Mouse (Mus musculus): ENCODE measurements around the gene Phf20.

Phf20 gene

DNA sequence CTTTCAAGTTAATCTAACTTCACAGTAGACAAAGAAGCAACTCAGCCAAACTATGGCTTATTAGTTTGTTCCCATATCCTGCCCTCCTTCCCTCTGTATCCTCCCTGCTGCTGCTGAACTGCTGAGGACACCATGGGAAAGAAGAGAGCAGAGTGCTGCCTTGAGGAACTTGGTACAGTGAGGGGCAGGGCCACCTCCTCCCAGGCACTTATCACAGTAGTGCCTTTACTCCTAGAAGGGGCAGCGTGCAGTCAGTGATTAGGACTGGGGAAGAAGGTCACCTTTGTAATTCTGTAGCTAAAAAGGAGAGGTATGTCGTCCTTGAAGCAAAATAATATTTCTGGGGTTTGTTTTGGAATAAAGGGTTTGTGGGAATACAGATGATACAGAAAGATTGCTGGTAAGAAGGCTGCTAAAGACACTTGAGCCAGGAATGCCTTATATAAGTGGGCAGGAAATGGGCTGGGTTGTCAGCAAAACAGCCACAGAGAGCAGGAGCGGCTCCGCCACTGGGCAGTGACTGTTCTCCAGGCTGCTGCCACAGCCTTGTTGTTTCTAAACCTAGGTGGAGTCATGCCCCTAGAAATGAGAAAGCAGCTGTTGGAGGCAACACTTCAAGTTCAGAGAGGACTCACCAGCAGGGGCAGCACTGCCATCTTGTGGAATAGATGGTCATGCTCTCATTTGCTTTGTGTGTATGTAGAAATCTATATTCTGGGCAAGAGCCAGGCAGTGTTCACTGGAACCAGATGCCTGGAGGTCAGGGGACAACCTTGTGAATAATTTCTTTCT lies 82.2 kb downstream of the Phf20 start:
- peak; percentile 81 to 84 for DNase-seq

DNA sequence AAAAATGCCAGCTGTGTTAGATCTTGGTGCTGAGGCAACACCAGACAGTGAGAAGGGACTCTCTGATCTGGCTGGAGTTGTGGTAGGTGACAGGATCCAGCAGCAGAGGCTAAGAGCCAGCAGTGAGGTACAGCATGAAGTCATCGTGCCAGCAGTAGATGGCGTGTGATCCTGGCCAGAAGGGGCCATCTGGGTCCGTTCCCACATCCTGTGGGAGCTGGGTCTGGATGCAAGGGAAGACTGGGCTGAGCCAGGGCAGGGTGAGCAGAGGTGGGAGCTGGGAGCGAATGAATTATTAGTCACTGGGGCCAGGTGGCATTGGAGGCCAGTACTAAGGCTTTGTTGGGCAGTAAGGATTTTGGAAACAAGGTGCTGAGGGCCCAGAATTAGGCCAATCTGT lies 85.0 kb downstream of the Phf20 start:
- DNase-seq: peak in 1 of 2 experiments; percentile 14

DNA sequence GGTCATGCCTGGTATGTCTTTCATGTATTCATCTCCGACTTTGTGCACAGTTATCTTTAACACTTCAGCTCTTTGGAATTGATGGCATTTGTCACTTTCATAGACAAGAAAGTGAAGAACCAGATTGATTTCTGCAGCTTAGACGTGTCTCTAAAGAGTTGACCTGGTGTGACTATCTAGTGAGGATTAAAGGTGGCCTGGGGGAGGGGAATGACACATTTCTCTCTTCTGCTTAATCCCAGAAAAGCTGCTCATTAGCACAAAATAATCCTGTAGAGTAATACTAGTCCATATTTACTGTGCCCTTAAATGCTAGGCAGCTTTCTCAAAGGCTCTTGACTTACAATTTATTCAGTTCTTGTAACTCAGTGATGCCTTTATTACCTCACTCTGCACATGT lies 88.9 kb downstream of the Phf20 start:
- no peak for DNase-seq

DNA sequence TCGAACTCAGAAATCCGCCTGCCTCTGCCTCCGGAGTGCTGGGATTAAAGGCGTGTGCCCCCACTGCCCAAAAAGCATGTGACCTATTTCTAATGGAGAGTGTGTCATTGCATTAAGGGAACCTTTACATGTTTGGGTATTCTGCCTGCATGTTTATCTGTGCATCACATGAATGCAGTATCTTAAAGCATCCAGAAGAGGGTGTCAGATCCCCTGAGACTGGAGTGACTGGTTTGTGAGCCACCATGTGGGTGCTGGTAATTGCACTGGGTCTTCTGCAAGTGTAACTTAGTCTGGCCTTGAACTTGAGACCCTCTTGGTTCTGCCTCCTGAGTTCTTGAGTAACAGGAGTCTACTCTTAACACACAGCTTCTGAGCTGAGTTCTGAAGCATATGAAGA lies 90.5 kb downstream of the Phf20 start:
- DNase-seq: no peak

DNA sequence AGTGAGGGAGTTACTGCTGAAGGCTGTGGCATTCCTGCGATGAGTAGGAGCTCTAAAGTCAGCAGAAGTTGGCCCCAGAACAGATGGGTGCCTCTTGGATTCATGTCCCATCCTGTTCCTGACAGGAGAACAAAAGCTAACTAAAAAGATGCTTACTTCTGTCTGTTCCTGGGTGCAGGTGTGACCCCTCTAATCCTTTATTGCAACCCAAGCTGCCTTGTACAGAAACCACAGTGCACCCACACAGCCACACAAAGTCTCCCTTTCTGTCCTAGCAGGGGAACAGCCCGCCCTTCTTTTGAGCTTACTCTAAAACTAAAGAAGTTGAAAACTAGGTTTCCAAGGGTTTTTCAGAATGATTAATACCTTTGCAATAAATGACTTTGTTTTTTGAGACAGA lies 92.0 kb downstream of the Phf20 start:
- peak; percentile 38 to 52 for DNase-seq

DNA sequence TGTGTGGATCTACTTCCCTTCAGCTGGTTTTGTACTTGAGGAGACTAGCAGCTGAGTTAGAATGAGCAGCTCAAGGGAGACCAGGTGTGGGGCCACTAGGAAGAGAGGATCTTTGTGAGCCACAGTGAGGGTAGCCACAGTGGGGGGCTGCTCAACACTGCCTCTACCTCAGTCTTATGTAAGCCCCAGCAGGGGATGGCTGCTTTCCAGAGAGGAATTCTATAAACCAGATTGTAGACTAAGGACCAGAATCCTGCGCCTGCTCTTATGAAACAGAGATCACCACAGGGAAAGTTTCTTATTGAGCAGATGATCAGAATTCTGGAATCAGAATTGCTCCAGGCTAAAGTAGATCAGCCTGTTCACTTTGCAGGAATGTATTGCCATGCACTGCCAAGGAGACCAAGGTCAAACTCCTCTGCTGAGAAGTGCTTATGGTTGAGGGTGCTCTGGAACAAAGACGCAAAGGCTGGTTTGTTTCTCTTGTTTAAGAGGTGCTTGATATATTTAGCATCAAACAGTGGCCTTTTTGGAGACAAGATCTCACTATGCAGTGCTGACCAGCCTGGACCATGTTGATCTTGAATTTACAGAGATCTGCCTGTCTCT lies 93.4 kb downstream of the Phf20 start:
- DNase-seq: peak in 1 of 2 experiments; percentile 33

DNA sequence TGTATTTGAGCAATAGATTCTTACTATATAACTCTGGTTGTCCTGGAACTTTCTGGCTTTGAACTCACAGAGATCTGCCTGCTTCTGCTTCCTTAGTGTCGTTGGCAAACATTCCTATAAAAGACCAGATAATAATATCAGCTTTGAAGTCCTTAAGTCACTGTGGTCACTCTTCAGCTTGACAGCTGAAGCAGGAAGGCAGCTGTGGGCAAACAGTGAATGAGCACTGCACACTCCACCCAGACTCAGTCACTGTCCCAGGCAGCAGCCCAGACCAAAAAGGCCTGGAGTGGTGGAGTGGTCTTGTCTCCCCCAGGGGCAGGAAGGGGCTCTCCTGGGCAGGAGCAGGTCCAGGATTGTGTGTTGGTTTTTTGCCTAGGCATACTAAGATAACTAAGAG lies 95.7 kb downstream of the Phf20 start:
- DNase-seq: no peak

DNA sequence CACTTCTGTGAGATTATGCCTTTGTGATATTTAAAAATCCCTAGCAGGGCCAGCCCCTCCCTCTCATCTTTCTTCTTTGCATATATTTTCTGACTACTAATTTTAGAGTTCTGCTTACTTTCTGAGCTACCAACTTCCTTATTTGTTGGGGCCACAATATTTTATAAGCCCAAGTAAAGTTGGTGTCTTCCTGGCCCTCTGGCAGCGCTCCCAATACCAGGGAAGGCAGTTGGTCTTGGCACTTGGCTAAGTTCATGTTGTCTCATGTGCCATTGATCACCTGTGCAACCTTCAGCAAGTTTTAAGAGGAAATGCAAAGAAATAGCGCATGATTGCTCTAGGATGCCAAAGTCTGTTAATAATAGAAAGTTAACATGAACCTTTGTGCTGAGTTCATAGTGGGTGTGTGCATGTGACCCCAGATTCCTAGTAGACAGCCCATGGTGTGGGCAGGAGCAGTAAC lies 99.4 kb downstream of the Phf20 start:
- no peak for DNase-seq

DNA sequence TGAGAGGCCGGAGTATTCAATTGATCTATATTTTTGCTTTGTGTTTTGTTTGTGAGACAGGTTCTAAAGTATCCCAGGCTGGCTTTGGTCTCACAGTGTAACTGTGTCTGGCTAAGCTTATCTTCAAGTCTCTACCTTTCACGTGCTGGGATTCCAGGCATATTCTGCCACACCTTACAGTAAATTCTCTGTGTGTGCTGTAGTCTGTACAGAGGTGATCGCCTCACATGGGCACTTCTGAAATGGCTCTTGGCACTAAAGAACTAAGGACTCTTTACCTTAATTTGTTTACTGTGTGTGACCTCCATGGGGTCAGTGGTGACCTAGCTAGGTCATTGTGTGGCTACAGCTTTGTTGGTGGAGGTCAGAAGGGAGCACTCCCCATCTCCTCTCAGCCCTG lies 99.9 kb downstream of the Phf20 start:
- DNase-seq: no peak

DNA sequence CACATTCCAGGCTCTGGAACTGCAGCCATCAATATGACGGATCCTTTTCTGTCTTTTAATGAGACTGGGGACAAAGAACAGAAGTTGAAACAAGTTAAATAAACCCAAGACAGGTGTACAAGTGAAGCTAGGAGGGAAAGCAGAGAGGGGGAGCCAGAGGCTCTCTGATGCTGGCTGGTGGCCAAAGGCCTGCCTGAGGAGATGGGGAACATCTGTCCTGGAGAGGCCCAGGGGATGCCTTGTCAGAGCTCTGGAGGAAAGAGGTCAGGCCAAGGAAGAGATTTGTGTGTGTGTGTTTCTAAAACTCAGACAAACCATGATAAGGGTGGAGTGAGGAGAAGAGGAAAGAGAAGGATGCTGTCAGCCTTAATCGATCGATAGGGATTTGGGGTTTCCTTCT lies 101.4 kb downstream of the Phf20 start:
- no peak for DNase-seq

DNA sequence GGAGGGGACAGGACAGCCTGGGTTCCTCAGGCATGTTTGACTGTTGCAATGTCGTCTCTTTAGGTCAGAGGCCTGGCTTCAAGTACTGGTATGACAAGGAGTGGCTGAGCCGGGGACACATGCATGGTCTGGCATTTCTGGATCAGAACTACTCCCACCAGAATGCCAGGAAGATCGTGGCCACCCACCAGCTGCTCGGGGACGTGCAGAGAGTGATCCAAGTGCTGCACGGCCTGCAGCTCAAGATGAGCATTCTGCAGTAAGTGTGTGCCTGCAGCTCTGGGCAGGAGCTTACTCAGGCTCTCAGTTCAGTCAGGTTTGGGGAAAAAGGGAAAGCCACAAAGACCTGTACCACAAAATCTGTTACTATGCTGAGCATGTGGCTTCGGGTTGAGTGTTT lies 102.2 kb downstream of the Phf20 start:
- no peak for DNase-seq

DNA sequence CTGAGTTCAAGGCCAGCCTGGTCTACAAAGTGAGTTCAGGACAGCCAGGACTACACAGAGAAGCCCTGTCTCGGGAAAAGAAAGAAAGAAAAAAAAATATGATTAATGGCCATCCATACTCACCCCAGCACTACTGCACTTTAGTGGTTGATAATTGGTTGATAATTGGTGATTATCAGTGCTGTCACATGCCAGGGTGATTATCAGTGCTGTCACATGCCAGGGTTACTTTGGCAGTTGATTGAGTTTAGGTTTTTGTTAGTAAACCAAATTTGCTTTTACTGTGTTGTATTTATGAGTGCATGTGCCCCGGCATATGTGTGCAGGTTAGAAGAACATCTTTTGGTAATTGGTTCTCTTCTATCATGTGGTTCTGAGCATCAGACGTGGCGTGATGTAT lies 105.8 kb downstream of the Phf20 start:
- no peak for DNase-seq

DNA sequence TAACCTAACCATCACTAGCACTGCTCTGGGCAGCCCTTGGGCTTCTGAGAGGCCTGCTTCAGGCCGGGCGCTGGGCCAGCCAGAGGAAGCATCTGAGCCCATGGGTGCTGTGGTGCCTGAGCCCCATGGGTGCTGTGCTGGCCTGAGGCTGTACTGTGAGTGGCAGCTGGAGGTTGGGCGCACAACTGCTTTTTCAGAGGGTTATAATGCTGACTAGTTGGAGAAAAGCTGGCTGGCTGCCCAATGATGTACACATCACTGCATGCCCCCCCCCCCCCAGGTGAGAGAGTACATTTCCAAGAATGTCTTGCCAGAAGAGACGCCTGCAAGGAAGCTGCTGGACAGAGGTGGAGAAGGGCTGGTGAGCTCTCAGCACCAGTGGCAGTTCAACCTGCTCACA lies 108.1 kb downstream of the Phf20 start:
- DNase-seq: no peak

DNA sequence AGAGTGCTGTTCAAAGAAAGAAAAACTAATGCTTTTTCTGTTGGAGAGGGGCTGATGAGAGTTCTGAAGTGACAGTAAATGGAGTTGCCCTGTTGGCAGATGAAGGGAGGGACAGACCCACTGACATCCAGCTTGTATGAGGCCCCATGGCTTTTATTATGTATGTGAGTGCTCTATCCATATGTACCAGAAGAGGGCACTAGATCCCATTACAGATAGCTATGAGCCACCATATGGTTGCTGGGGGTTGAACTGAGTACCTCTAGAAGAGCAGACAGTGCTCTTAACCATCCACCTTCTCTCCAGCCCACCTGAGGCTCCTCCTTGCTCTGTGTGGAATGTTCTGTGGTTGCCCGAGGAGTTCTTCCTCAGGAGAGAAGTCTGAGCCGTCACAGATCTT lies 109.6 kb downstream of the Phf20 start:
- DNase-seq: no peak

DNA sequence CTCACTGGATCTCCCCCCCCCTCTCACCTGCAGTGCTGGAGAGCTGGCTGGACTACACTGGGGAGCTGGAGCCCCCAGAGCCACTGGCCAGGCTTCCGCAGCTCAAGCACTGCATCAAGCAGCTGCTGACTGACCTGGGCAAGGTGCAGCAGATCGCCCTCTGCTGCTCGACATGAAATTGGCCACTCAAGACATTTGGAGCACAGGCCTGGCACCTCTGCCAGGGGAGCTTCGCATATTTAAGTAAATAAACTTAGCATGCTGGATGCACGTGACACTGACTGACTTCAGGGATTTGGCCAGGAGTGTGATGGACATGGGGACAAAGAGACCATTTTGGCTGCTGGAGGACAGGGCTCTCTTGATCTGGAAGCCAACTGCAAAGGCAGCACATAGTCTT lies 111.0 kb downstream of the Phf20 start:
- DNase-seq: peak in 1 of 2 experiments; percentile 29

DNA sequence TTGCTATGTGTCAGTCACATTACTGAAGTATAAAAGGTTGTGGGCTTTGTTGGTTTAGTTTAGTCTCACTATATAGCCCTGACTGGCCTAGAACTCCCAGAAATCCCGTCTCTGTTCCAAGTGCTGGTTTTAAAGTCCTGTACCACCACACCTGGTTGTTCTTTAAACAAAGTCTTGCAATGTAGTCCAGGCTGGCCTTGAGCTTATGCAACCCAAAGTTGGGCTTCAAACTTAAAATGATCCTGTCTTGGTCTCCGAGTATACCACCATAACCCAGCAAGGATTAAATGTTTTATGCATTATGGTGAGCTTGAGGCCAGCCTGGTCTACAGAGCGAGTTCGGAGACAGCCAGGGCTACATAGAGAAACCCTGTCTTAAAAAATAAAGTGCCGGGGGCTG lies 113.7 kb downstream of the Phf20 start:
- no peak for DNase-seq

DNA sequence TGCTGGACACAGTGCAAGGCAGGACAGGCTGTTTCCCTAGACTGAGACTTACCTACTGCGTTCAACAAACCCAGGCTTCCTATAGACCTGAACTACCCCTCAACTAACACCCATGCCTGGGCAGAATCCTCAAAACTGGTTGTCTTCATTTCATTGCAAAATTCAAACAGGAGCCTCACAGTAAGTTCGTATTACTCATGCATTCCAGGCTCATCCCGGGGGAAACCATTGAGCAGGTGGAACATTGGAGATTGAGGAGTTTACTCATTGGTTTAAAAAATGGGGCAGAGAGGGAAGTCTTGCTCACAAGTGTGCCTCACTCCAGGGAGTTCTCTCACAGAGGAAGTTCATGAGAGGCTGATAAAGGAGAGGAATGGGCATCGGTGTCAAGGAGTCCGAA lies 114.2 kb downstream of the Phf20 start:
- DNase-seq: no peak

DNA sequence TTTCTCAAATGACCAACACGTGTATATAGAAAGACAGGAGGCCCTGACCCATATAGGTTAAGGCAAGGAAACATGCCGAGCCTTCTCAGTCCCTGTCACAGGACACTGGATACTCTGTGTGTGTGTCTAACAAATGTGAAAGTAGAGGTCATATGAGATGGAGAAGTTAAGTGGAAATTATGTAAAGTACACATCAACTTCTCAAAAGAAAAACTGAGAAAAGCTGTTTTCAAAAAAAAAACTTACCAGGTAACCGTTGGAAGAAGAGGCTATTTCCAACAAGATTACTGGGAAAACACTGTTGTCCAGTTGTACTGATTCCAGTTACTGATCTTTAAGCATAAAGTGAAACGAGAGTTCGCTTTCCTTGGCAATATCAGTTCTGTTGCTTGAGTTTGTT lies 114.7 kb downstream of the Phf20 start:
- no peak for DNase-seq

DNA sequence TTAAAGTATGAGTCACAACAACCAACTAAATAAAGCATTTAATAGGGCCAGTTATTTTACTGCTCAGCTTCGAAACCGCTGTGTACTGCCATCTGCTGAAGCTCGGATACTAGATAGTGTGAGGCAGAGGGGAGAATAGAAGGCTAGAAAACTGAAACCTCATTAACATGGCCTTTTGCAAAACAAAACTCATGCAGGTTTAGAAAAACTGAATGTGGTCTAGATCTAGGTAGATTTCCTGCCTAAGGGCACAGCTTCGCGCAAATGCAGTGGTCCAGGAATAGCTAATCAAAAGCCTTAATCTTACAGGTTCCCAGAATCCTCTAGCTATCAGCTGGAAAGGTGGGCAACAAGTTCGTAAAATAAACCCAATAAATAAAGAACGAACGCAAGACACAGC lies 115.2 kb downstream of the Phf20 start:
- DNase-seq: no peak

DNA sequence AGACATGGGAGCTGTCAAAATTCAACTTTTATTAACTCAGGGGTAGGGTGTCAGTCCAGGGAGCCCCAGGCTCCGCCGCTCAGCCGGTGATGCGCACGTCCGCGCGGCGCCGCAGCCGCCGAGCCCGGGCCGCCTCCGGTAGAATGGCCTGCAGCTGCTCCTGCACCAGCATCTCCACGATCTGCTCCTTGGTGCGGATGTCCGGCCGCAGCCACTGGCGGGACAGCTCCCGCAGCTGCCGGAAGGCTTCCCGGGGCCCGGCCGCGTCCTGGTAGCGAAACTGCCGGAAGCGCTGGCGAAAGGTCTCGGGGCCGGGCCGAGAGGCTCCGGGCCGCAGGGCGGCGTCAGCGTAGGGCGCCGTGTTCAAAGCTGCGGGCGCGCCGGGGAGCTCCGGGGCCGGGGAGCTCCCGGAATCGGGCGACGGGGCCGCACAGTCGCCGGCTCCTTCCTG lies 115.6 kb downstream of the Phf20 start:
- peak; percentile 65 to 74 for DNase-seq

DNA sequence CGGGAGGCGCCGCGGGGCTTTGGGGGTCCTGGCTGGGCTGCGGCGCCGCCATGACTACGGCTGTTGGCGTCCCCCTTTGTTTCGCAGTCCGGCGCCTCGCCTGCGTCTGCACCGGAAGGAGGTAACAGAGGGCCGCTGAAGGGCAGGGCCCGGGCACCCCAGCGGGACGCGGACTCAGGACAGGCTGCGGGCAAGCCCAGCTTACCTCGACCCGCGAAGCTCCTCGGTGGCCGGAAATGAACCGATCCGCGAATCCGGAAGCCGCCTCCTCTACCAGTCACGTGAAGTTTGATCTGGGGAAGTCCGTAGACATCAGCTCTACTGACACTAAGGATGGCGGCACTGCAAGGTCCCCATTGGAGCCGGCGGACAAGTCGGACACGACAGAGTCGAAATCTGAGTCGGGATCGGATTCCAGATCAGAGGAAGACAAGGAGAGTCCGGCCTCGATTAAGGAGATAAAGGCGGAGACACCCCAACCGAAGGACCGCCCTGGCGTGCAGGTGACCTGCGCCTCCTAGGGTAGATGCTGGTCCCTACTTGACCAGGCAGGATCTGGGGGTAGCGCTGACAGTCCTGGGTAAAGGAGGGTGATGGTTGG lies 116.1 kb downstream of the Phf20 start, which contains the start of the genes Cnbd2 and Scand1:
Cnbd2 (plus strand) TSS at position 3 of the 601 bp plus-strand sequence.
Scand1 (minus strand) TSS at position 408 of the 601 bp plus-strand sequence.
- DNase-seq: peak; percentile 83 to 84

DNA sequence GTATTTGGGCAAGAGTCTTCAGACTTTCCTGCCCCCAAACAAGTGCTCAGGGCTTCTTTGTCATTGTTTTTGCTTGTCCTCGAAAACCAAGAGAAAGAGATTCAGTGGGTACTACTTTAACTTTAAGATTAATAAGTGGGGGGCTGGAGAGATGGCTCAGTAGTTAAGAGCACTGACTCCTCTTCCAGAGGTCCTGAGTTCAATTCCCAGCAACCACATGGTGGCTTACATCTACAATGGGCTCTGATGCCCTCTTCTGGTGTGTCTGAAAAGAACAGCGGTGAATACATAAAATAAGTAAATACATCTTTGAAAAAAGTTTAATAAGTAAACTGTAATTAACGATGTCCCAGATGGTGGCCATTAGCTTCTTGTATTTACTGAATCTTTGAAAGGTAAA lies 116.9 kb downstream of the Phf20 start:
- no peak for DNase-seq

DNA sequence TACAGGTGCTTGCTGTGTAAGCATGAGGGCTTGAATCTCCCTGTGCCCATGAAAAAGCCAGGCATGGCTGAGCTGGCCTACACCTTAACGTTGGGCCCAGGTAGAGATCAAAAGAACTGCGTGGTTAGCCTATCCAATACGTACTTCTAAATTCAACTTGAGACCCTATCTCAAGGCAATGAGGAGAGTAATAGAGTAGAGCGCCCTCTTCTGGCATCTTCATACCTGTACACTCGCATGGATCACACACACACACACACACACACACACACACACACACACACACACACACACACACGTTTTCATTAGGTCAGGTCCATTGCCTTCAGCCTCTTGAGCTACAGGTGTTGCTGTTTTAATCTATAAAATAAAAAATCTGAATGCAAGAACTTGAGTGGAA lies 118.5 kb downstream of the Phf20 start:
- DNase-seq: no peak

DNA sequence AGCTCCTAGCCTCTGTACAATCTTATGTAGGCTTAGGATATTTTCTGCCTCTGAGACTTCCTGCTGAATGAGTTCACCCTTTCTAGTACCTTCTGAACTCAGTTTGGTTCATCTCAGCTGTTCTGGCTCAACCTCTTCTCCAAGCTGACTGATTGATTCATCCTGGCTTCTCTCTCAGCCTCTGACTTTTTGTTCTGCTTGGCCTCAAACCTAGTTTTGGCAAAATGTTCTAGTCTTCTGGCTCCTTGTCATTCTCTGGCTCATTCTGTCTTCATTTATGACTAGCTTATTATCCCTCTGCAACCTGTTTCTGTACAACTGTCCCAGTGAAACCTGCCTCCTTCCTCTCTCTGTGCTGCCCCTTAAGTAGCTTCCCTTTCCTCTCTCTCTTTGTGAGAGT lies 122.2 kb downstream of the Phf20 start:
- DNase-seq: no peak

All from thymus, postnatal 36 days (tissue).